Mouse (Mus musculus): ENCODE measurements around the gene Cmtm8. TPM values are rescaled to one million over a fixed set of nuclear protein-coding genes. Genes with fewer than 3 reads are reported as not detected.

Gene Cmtm8
- total and polyA plus RNA-seq, 3 experiments, result 1.9 to 7.9 TPM; not detected in 1

GRCm38 (mm10) chr9:114781526-114782212 is 62.3 kb downstream of the Cmtm8 start, which contains the start of gene Cmtm7 (continued):
- TF ChIP-seq UBTF (IDR thresholded peaks at IDR 0.05; ENCODE audit: borderline replicate concordance, insufficient read depth, low read depth, low read length), result peak; percentile 34; the same call in 1 of the 2 replicates
- peak; percentile 44 for TF ChIP-seq MAZ (IDR thresholded peaks at IDR 0.05; ENCODE audit: low read depth, low read length)
- TF ChIP-seq POLR2A (IDR thresholded peaks at IDR 0.05; ENCODE audit: control insufficient read depth in 1 of 2, insufficient read depth in 1 of 2, low read depth in 1 of 2, low read length in 2 of 2, poor library complexity in 1 of 2), result peak; percentile 75 to 83; a peak in 3 of 4 replicates
- TF ChIP-seq SMC3 (IDR thresholded peaks at IDR 0.05; ENCODE audit: low read depth, low read length), result no peak
- TF ChIP-seq MAX (IDR thresholded peaks at IDR 0.05; ENCODE audit: low read length), result peak; percentile 60
- TF ChIP-seq JUND (IDR thresholded peaks at IDR 0.05; ENCODE audit: low read depth, low read length), result no peak
- no peak for TF ChIP-seq POLR2AphosphoS5 (IDR thresholded peaks at IDR 0.05; ENCODE audit: borderline replicate concordance, low read depth, low read length)
- TF ChIP-seq GABPA (IDR thresholded peaks at IDR 0.05; ENCODE audit: low read depth, low read length), result no peak
- peak; percentile 56 for TF ChIP-seq ETS1 (IDR thresholded peaks at IDR 0.05; ENCODE audit: low read depth, low read length)

GRCm38 (mm10) chr9:114780746-114781525 is 63.0 kb downstream of the Cmtm8 start:
- peaks cover 19 to 39% of the 10 kb centered on the region in 2 experiments for H3K4me1 ChIP-seq (ENCODE audit: control insufficient read depth in 1 of 2, insufficient read depth in 2 of 2, low read length in 2 of 2)
- peak; percentile 80 for DNase-seq (ENCODE audit: low read depth, low spot score)
- H3K27ac ChIP-seq (ENCODE audit: control insufficient read depth, low read depth, low read length), result peak overlapping the region; percentile 95
- TF ChIP-seq BHLHE40 (IDR thresholded peaks at IDR 0.05; ENCODE audit: borderline replicate concordance, low read depth, low read length) (no peak), MEF2A (IDR thresholded peaks at IDR 0.05; ENCODE audit: extremely low read depth, insufficient replicate concordance, low read depth, low read length, poor library complexity, severe bottlenecking) (no peak), RAD21 (IDR thresholded peaks at IDR 0.05; ENCODE audit: low read depth, low read length) (no peak), NRF1 (IDR thresholded peaks at IDR 0.05; ENCODE audit: insufficient read depth, low read depth, low read length, poor library complexity, severe bottlenecking) (no peak), CHD1 (IDR thresholded peaks at IDR 0.05; ENCODE audit: low read depth, low read length) (peak; percentile 62; the same call in 1 of the 2 replicates), UBTF (IDR thresholded peaks at IDR 0.05; ENCODE audit: borderline replicate concordance, insufficient read depth, low read depth, low read length) (peak; percentile 94; the same call in 1 of the 2 replicates), TCF12 (IDR thresholded peaks at IDR 0.05; ENCODE audit: low read depth, low read length) (peak; percentile 40; the same call in 1 of the 2 replicates), MAX (IDR thresholded peaks at IDR 0.05; ENCODE audit: low read length) (no peak; the same call in 1 of the 2 replicates), MAZ (IDR thresholded peaks at IDR 0.05; ENCODE audit: low read depth, low read length) (peak; percentile 14), GABPA (IDR thresholded peaks at IDR 0.05; ENCODE audit: low read depth, low read length) (no peak), KAT2A (conservative IDR thresholded peaks at IDR 0.05; ENCODE audit: low read depth, low read length) (no peak), MYB (IDR thresholded peaks at IDR 0.05; ENCODE audit: low read depth, low read length) (peak; percentile 55), ZMIZ1 (IDR thresholded peaks at IDR 0.05; ENCODE audit: low read depth, low read length) (peak; percentile 84), POLR2AphosphoS2 (IDR thresholded peaks at IDR 0.05; ENCODE audit: low read length) (peak; percentile 74), GATA1 (IDR thresholded peaks at IDR 0.05; ENCODE audit: low read depth, low read length) (no peak), USF1 (IDR thresholded peaks at IDR 0.05; ENCODE audit: low read depth, low read length) (0 out of 2 replicates have a peak, but pooled peaks have one; percentile 2), CHD2 (IDR thresholded peaks at IDR 0.05; ENCODE audit: low read length) (no peak), SIN3A (IDR thresholded peaks at IDR 0.05; ENCODE audit: low read length) (peak; percentile 58; the same call in 1 of the 2 replicates), MXI1 (IDR thresholded peaks at IDR 0.05; ENCODE audit: low read depth, low read length) (peak; percentile 47; the same call in 1 of the 2 replicates), POLR2AphosphoS5 (IDR thresholded peaks at IDR 0.05; ENCODE audit: borderline replicate concordance, low read depth, low read length) (no peak), EP300 (IDR thresholded peaks at IDR 0.05; ENCODE audit: low read depth in 1 of 2, low read length in 2 of 2) (peak in 1 of 2 experiments; percentile 74; a peak in 2 of 4 replicates), RCOR1 (IDR thresholded peaks at IDR 0.05; ENCODE audit: low read depth, low read length) (no peak), JUND (IDR thresholded peaks at IDR 0.05; ENCODE audit: low read depth, low read length) (no peak), HCFC1 (IDR thresholded peaks at IDR 0.05; ENCODE audit: low read depth, low read length) (peak; percentile 51; the same call in 1 of the 2 replicates), TAL1 (IDR thresholded peaks at IDR 0.05; ENCODE audit: low read length) (no peak), USF2 (IDR thresholded peaks at IDR 0.05; ENCODE audit: borderline replicate concordance in 1 of 2, insufficient read depth in 1 of 2, low read depth in 1 of 2, low read length in 2 of 2) (no peak)

More at GRCm38 (mm10) chr9:114780746-114781525, 63.0 kb downstream of the Cmtm8 start:
- Histone ChIP-seq H3K9me3 (replicated peaks; ENCODE audit: insufficient read depth, low read length) (no peaks in the 10 kb centered on the region), H3K4me3 (ENCODE audit: control insufficient read depth in 1 of 2, insufficient read depth in 1 of 2, low read depth in 2 of 2, low read length in 2 of 2) (peak overlapping the region; percentile 83 to 91), H3K9ac (ENCODE audit: control insufficient read depth, low read depth, low read length, poor library complexity, severe bottlenecking) (peak overlapping the region; percentile 97), H3K79me2 (ENCODE audit: control insufficient read depth, insufficient read depth, low read length, poor library complexity) (peaks cover 57% of the 10 kb centered on the region), H3K36me3 (ENCODE audit: control insufficient read depth in 1 of 2, insufficient read depth in 2 of 2, low read length in 2 of 2) (peaks cover 5 to 44% of the 10 kb centered on the region in 2 experiments), H3K27me3 (ENCODE audit: control insufficient read depth in 1 of 2, insufficient read depth in 2 of 2, low read length in 2 of 2) (no peaks in the 10 kb centered on the region)
